14 mouse cellular contexts compared by ENCODE assay signal in the genomic region with DNA sequence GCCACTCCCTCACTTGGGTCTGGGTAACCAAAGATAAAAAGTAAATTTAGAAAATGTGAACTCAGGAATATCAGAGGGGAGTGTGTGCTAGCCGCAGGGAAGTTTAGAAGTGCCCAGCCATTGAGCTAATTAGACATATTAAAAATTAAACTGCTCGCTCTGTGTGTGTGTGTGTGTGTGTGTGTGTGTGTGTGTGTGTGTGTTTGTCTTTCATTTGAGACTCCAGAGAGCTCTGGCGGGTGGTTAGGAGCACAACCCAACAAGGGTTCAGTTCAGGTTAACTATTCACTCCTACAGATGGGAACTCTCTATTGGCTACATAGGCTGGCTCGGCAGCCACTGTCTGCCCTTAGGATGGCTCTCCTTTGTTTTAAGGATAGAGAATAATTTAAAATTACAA.
DNase-seq lines count a peak whose midpoint lies in the region.
"Had no signal": no experiment of that assay in that cellular context is flagged by ENCODE, and none has a peak within 500 bp of the region (broad histone marks: within the 10 kb centered on the region; RNA-seq: fewer than 3 reads in every experiment).

No protein-coding gene starts in this region.

- DNase-seq in heart, adult 11 months = peak; percentile 24
- DNase-seq in heart, postnatal 25 days (ENCODE audit: low spot score) = no peak
- DNase-seq in kidney, adult 8-10 months = peak; percentile 13 to 52
- DNase-seq in kidney, adult 18-20 months = no peak
- DNase-seq in kidney, postnatal 14 days = peak; percentile 37
- DNase-seq in cerebellum, postnatal 10 days = no peak
- DNase-seq: adrenal gland, adult 8-10 months; adrenal gland, postnatal 25 days; cerebellum, adult 11-12 months; cerebellum, adult 8-10 months; cerebellum, postnatal 14 days; gastrocnemius, postnatal 10 days; gastrocnemius, postnatal 36 days; heart, postnatal 36 days had no signal

- intact Hi-C loops in heart, postnatal 25 days (cut with DNase I) = no loop called here

Comparison
In these comparisons a context has a peak if more than half of its experiments do, and no peak if none do; other contexts are left out.
1. DNase-seq: peak in heart, adult 11 months (single experiment), kidney, adult 8-10 months (2 of 2) and kidney, postnatal 14 days (single experiment); none in heart, postnatal 25 days (single experiment), kidney, adult 18-20 months (single experiment) and cerebellum, postnatal 10 days (0 of 2).